Mouse (Mus musculus) heart, postnatal 0 days (tissue): ENCODE results near the gene Slc11a2. TPM values are rescaled to one million over a fixed set of nuclear protein-coding genes. Genes with fewer than 3 reads are reported as not detected.
"Not testable (repeated sequence)": the region's sequence is repeated elsewhere in the genome, so short reads cannot be mapped to it uniquely, and the experiment has no call there.

Experiments
- ATAC-seq: fragments of 200-750 bp; cut with Nextera tagmentation; 2 replicates; pipeline ENCODE4 v1.8.0; 2017; ENCODE audit warnings: low read depth, moderate number of reproducible peaks, moderate library complexity; ENCODE audit not compliant: insufficient read depth
- DNase-seq: peaks from one replicate; pipeline ENCODE4 v3.0.0-alpha.2; 2016; ENCODE audit warnings: low spot score
- H3K27ac ChIP-seq: fragments of 300-500 bp; sonication (generic); 2 replicates; pipeline ENCODE4 v1.5.1; 2014; ENCODE audit warnings: low read depth, mild to moderate bottlenecking
- H3K27me3 ChIP-seq: fragments of 300-500 bp; sonication (generic); 2 replicates; pipeline ENCODE4 v1.6.1; 2014; ENCODE audit warnings: low read length, mixed read lengths; ENCODE audit not compliant: control insufficient read depth, insufficient read depth
- H3K36me3 ChIP-seq: fragments of 300-500 bp; sonication (generic); replicated peaks from 2 replicates; pipeline ENCODE4 v1.6.1; 2014; ENCODE audit warnings: low read length, mixed read lengths; ENCODE audit not compliant: control insufficient read depth, insufficient read depth
- H3K4me1 ChIP-seq: fragments of 300-500 bp; sonication (generic); 2 replicates; pipeline ENCODE4 v1.6.1; 2014; ENCODE audit warnings: antibody characterized with exemption; ENCODE audit not compliant: control insufficient read depth, insufficient read depth
- H3K4me2 ChIP-seq: fragments of 300-500 bp; sonication (generic); 2 replicates; pipeline ENCODE4 v1.6.1; 2014; ENCODE audit warnings: low read depth, mild to moderate bottlenecking, low read length, moderate library complexity
- H3K4me3 ChIP-seq: fragments of 300-500 bp; sonication (generic); 2 replicates; pipeline ENCODE4 v1.5.1; 2014; ENCODE audit warnings: low read depth, low read length
- H3K9ac ChIP-seq: fragments of 300-500 bp; sonication (generic); replicated peaks from 2 replicates; pipeline ENCODE4 v1.6.1; 2014; ENCODE audit warnings: low read depth, low read length, mixed read lengths
- H3K9me3 ChIP-seq: fragments of 300-500 bp; sonication (generic); replicated peaks from 2 replicates; pipeline ENCODE4 v1.6.1; 2016; ENCODE audit warnings: low read length; ENCODE audit not compliant: control insufficient read depth
- CTCF ChIP-seq: IDR thresholded peaks from 2 replicates; pipeline ENCODE4 v1.5.1; 2016; ENCODE audit warnings: antibody characterized with exemption, control low read depth, low read depth
- EP300 ChIP-seq: IDR thresholded peaks from 2 replicates; pipeline ENCODE4 v1.6.1; 2016; ENCODE audit warnings: antibody characterized with exemption, low read depth
- WGBS: fragments of 180-500 bp; shearing (Covaris S2); extraction: QIAGEN DNeasy Blood & Tissue Kit; methylation state at CpG from one replicate; pipeline ENCODE4 v1.1.7; 2014; 5-methylcytosine and 5-hydroxymethylcytosine counted together
- polyA plus RNA-seq: library from polyadenylated mRNA; unstranded; fragments of >200 nt; fragmentation: Nextera tagmentation; extraction: Ambion mirVana; gene quantifications from 2 replicates; pipeline ENCODE4 v1.2.1, GENCODE M21; 2015
- total RNA-seq: library from RNA; depleted of rRNA; stranded (reverse); fragments of >200 nt; gene quantifications from 2 replicates; pipeline ENCODE4 v1.2.3, GENCODE M21; 2014; ENCODE audit warnings: low replicate concordance

Gene Slc11a2
- total and polyA plus RNA-seq, 2 experiments from 2014 or later, result 13.9 to 66.7 TPM

GRCm38 (mm10) chr15:100388224-100388835, 36.5 kb downstream of the Slc11a2 start:
- 86% methylated on average over 16 of the region's 16 CpGs for WGBS
- DNase-seq (no peak), ATAC-seq (no peak)
- Histone ChIP-seq H3K27me3 (no peaks in the 10 kb centered on the region), H3K9me3 (no peaks in the 10 kb centered on the region), H3K36me3 (peaks cover 4% of the 10 kb centered on the region; the same call in 1 of the 2 replicates), H3K4me3 (no peak overlapping the region), H3K9ac (no peak overlapping the region), H3K27ac (no peak overlapping the region), H3K4me2 (no peak overlapping the region), H3K4me1 (peaks cover 8% of the 10 kb centered on the region)
- TF ChIP-seq EP300 (no peak), CTCF (no peak)

DNA sequence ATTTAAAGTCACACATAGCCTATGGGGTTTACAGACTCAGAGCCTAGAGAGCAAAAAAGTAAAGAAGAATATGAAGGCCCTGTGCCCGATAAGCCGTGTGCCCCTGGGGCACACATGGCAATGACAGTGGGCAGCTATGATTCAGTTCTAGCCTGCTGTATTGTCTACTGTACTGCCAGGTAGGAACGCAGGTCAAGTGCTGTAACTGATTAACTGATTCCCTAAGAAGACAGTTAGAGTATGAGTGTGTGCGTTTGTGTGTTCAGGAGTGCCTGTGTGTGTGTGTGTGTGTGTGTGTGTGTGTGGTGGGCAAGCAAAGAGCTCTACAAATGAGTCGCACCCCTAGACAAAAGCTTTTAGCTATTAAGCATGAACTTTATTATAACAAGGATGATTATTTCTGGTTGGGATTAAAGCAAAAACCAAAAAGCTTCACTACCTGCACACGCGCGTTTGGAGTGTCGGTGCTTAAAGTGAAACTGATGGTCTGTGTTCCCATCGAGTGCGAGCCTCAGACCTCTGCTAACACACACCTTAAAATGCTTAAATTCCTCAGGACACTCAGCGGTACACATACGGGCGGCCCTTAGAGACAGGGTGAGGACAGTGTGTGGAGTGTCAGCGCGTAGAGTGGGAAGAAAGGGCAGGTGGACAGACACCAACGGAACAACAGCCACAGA, 37.2 kb downstream of the Slc11a2 start:
- Histone ChIP-seq H3K27me3 (0 out of 2 replicates have a peak, but pooled peaks cover 2% of the 10 kb centered on the region), H3K4me1 (peaks cover 8% of the 10 kb centered on the region), H3K9ac (no peak overlapping the region), H3K36me3 (no peaks in the 10 kb centered on the region), H3K27ac (no peak overlapping the region), H3K9me3 (no peaks in the 10 kb centered on the region), H3K4me3 (no peak overlapping the region), H3K4me2 (no peak overlapping the region)
- DNase-seq (no peak), ATAC-seq (no peak)
- no peak for TF ChIP-seq CTCF
- TF ChIP-seq EP300, result no peak
- WGBS, result 93% methylated on average over 17 of the region's 17 CpGs

GRCm38 (mm10) chr15:100385705-100386104, 39.2 kb downstream of the Slc11a2 start:
- Histone ChIP-seq H3K9me3 (no peaks in the 10 kb centered on the region), H3K4me3 (no peak overlapping the region), H3K4me2 (no peak overlapping the region), H3K27me3 (0 out of 2 replicates have a peak, but pooled peaks cover 3% of the 10 kb centered on the region), H3K36me3 (no peaks in the 10 kb centered on the region), H3K9ac (no peak overlapping the region), H3K4me1 (peaks cover 8% of the 10 kb centered on the region), H3K27ac (no peak overlapping the region)
- no peak for DNase-seq
- 87% methylated on average over 9 of the region's 9 CpGs for WGBS
- TF ChIP-seq EP300, result no peak
- TF ChIP-seq CTCF, result no peak
- ATAC-seq, result no peak

- Histone ChIP-seq H3K9ac (no peak overlapping the region), H3K4me3 (no peak overlapping the region), H3K27me3 (0 out of 2 replicates have a peak, but pooled peaks cover 3% of the 10 kb centered on the region), H3K9me3 (no peaks in the 10 kb centered on the region), H3K4me2 (no peak overlapping the region), H3K36me3 (no peaks in the 10 kb centered on the region), H3K4me1 (no peaks in the 10 kb centered on the region), H3K27ac (no peak overlapping the region)
- ATAC-seq, result no peak
- DNase-seq, result no peak
- 60% methylated on average over 2 of the region's 2 CpGs for WGBS
- TF ChIP-seq EP300 (no peak), CTCF (no peak)
Observed at GRCm38 (mm10) chr15:100380104-100380503, 44.8 kb downstream of the Slc11a2 start.

- ATAC-seq, result no peak
- H3K9me3 ChIP-seq, result no peaks in the 10 kb centered on the region
Observed at GRCm38 (mm10) chr15:100379658-100380057, 45.2 kb downstream of the Slc11a2 start.

DNA sequence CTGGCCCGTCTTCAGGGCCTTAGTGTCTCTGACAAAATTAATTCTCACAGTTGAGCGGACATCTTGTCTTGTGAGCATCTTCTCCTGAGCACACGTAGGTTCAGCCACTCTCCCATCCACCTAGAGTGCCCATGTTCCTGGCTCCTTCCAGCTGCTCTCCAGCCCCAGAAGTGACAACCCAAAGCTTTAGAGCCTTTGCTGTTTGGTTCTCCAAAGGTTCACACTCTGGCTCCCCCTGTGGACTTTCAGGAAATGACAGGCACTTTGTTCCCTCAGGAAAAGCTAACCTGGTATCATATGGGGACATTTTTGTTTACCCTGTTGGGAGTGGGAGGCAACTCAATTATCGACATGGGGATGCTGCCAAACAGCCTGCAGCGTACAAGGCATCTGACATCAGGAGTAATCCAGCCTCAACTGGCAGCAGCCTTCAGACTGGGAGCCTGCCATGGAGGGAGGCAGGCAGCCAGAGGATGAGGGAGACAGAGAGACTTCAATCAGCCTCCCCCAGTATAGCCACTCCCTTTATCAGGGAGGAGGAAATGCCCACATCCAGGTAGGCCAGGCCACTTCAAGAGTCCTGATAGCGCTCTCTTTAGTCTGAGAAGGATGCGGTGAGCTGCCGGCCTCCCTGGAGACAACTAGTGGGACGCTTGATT, 46.9 kb downstream of the Slc11a2 start:
- 26% methylated on average over 3 of the region's 9 CpGs for WGBS
- H3K9ac ChIP-seq, H3K4me2 ChIP-seq, H3K27me3 ChIP-seq, H3K36me3 ChIP-seq, H3K4me3 ChIP-seq, DNase-seq, H3K4me1 ChIP-seq, H3K27ac ChIP-seq, H3K9me3 ChIP-seq: not testable (repeated sequence)
- ATAC-seq, result peak; percentile 41

More at GRCm38 (mm10) chr15:100379658-100380057, 45.2 kb downstream of the Slc11a2 start:
- no peak for DNase-seq
- H3K4me1 ChIP-seq, result no peaks in the 10 kb centered on the region
- H3K27me3 ChIP-seq, result 0 out of 2 replicates have a peak, but pooled peaks cover 3% of the 10 kb centered on the region
- H3K4me2 ChIP-seq, result no peak overlapping the region
- WGBS, result 72% methylated on average over 8 of the region's 8 CpGs
- no peak overlapping the region for H3K27ac ChIP-seq
- TF ChIP-seq CTCF (no peak), EP300 (no peak)
- H3K4me3 ChIP-seq, result no peak overlapping the region
- H3K36me3 ChIP-seq, result no peaks in the 10 kb centered on the region
- H3K9ac ChIP-seq, result no peak overlapping the region
